Mouse (Mus musculus): Measurements from ENCODE around the gene Cyp2f2.

- TF ChIP-seq GATA1 (IDR thresholded peaks at IDR 0.05; ENCODE audit: borderline replicate concordance, low read length), result no peak
- TF ChIP-seq FLI1 (IDR thresholded peaks at IDR 0.05; ENCODE audit: low read length), result no peak
Observed at GRCm38 (mm10) chr7:27091039-27091438, 28.7 kb upstream of the Cyp2f2 start.

Data from megakaryocyte, embryonic 14.5 days (primary cell).